Mouse (Mus musculus) forebrain, postnatal 0 days (tissue): ENCODE measurements at regions not wholly inside any gene's neighbourhood (a gene's known extent, or its start where the extent isn't known, plus 50 kb on each side); places are given as distances from the start of the nearest gene placed in this dataset.
A peak's percentile ranks its signal among the peaks of the same experiment; 100 is the strongest.

Experiments
- ATAC-seq: fragments of 200-750 bp; cut with Nextera tagmentation; 2 replicates; pipeline ENCODE4 v1.8.0; 2017; ENCODE audit warnings: mild to moderate bottlenecking, moderate library complexity
- DNase-seq: peaks from one replicate; pipeline ENCODE4 v3.0.0-alpha.2; 2015
- H3K27ac ChIP-seq: fragments of 300-500 bp; sonication (generic); 2 replicates; pipeline ENCODE4 v1.5.1; 2014; ENCODE audit warnings: low read depth, mild to moderate bottlenecking, antibody characterized with exemption, low read length, moderate library complexity, mixed read lengths
- H3K27me3 ChIP-seq: fragments of 300-500 bp; sonication (generic); 2 replicates; pipeline ENCODE4 v1.6.1; 2014; ENCODE audit warnings: mild to moderate bottlenecking, low read length, mixed read lengths; ENCODE audit not compliant: insufficient read depth
- H3K36me3 ChIP-seq: fragments of 300-500 bp; sonication (generic); 2 replicates; pipeline ENCODE4 v1.6.1; 2014; ENCODE audit warnings: mild to moderate bottlenecking, moderate library complexity; ENCODE audit not compliant: insufficient read depth
- H3K4me1 ChIP-seq: fragments of 300-500 bp; sonication (generic); 2 replicates; pipeline ENCODE4 v1.6.1; 2014; ENCODE audit warnings: antibody characterized with exemption; ENCODE audit not compliant: insufficient read depth
- H3K4me2 ChIP-seq: fragments of 300-500 bp; sonication (generic); 2 replicates; pipeline ENCODE4 v1.6.1; 2014; ENCODE audit warnings: low read depth, mild to moderate bottlenecking, moderate library complexity
- H3K4me3 ChIP-seq: fragments of 300-500 bp; sonication (generic); 2 replicates; pipeline ENCODE4 v1.5.1; 2014; ENCODE audit warnings: low read depth, low read length, mixed read lengths
- H3K9ac ChIP-seq: fragments of 300-500 bp; sonication (generic); 2 replicates; pipeline ENCODE4 v1.6.1; 2014; ENCODE audit warnings: mild to moderate bottlenecking
- H3K9me3 ChIP-seq: fragments of 300-500 bp; sonication (generic); 2 replicates; pipeline ENCODE4 v1.6.1; 2016; ENCODE audit warnings: low read length
- CTCF ChIP-seq: sonication (generic); IDR thresholded peaks from 2 replicates; pipeline ENCODE4 v1.5.1; 2016; ENCODE audit warnings: antibody characterized with exemption, control low read depth, low read depth
- WGBS: fragments of 180-500 bp; shearing (Covaris S2); extraction: QIAGEN DNeasy Blood & Tissue Kit; methylation state at CpG from one replicate; pipeline ENCODE4 v1.1.7; 2014; 5-methylcytosine and 5-hydroxymethylcytosine counted together

DNA sequence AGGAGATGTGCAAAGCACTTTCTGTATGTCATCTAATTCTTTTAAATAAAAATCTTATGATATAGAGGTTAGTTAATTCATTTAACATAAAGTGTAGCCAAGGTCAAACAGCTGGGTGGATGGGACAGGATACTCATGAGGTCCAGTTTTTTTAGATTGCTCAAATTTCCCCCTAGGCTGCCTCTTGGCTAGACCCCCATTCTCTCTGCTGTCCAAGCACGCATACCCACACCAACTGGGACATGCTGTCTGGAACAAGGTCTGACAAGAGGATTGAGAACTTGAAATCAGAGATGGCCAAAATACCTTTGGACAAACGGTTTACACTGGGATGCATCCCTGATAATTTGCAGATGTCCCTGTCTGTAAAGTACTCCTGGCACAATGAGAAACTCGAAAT, 65.0 kb upstream of the Foxn3 start:
- Histone ChIP-seq H3K4me2 (peak overlapping the region; percentile 83), H3K27me3 (no peaks in the 10 kb centered on the region), H3K4me1 (peaks cover 12% of the 10 kb centered on the region), H3K27ac (peak overlapping the region; percentile 88), H3K9me3 (no peaks in the 10 kb centered on the region), H3K36me3 (no peaks in the 10 kb centered on the region), H3K4me3 (peak overlapping the region; percentile 63), H3K9ac (peak overlapping the region; percentile 69)
- WGBS: 56% methylated on average over 3 of the region's 3 CpGs
- no peak for ATAC-seq
- TF ChIP-seq CTCF: no peak
- DNase-seq: no peak

- H3K36me3 ChIP-seq: no peaks in the 10 kb centered on the region
- peak; percentile 96 for DNase-seq
- peak overlapping the region; percentile 88 for H3K27ac ChIP-seq
- no peaks in the 10 kb centered on the region for H3K9me3 ChIP-seq
- WGBS: 2% methylated on average over 30 of the region's 30 CpGs
- peak overlapping the region; percentile 69 for H3K9ac ChIP-seq
- H3K4me2 ChIP-seq: peak overlapping the region; percentile 83
- ATAC-seq: peak; percentile 97
- no peaks in the 10 kb centered on the region for H3K27me3 ChIP-seq
- peaks cover 12% of the 10 kb centered on the region for H3K4me1 ChIP-seq
- H3K4me3 ChIP-seq: peak overlapping the region; percentile 63
- TF ChIP-seq CTCF: no peak
Observed at GRCm38 (mm10) chr12:99627898-99628231, 64.5 kb upstream of the Foxn3 start.

DNA sequence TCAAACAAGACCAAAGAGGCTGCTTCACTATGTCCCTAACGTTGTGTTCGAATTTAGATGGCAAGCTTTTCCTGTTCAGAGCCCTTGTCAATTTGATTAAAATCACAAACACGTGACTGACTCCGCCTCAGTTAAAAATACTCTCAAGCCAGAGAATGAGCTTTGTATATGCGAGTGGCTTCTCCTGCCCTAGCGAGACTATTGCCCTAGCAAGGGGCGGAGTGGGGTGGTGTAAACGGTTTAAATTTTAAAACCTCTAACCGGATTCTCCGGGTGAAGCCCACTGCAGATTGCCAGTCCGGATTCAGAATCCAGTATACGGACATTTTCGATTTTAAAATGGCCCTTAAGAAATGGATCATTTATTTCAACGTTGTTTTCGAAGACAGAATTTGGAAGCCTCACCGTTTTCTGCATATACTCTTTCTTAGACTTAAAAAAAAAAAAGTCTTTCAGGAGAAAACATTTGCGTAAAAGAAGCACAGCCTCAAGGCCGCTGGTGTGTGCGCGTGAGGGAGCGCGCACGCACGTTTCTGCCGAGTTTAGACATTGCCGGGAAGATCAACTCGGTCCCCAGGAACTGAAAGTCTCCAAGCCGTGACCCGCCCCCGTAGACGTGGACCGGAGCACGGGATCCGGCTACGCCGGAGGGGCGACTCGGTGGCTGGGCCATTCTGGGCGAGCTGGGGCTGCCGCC, 64.0 kb upstream of the Foxn3 start:
- H3K4me1 ChIP-seq: peaks cover 12% of the 10 kb centered on the region
- under 1% methylated on average over 40 of the region's 40 CpGs for WGBS
- H3K27me3 ChIP-seq: no peaks in the 10 kb centered on the region
- peak overlapping the region; percentile 83 for H3K4me2 ChIP-seq
- ATAC-seq (peak; percentile 83), DNase-seq (peak; percentile 71)
- peak overlapping the region; percentile 88 for H3K27ac ChIP-seq
- H3K9me3 ChIP-seq: no peaks in the 10 kb centered on the region
- H3K9ac ChIP-seq: peak overlapping the region; percentile 69
- H3K4me3 ChIP-seq: peak overlapping the region; percentile 63
- no peak for TF ChIP-seq CTCF
- no peaks in the 10 kb centered on the region for H3K36me3 ChIP-seq

- no peaks in the 10 kb centered on the region for H3K36me3 ChIP-seq
- H3K27ac ChIP-seq: no peak overlapping the region
- peaks cover 12% of the 10 kb centered on the region for H3K4me1 ChIP-seq
- H3K9me3 ChIP-seq: no peaks in the 10 kb centered on the region
- no peak overlapping the region for H3K4me2 ChIP-seq
- no peak overlapping the region for H3K4me3 ChIP-seq
- WGBS: 87% methylated on average over 4 of the region's 4 CpGs
- no peak for TF ChIP-seq CTCF
- ATAC-seq (no peak), DNase-seq (no peak)
- no peak overlapping the region for H3K9ac ChIP-seq
- no peaks in the 10 kb centered on the region for H3K27me3 ChIP-seq
Observed at GRCm38 (mm10) chr12:99626147-99626546, 62.8 kb upstream of the Foxn3 start.

DNA sequence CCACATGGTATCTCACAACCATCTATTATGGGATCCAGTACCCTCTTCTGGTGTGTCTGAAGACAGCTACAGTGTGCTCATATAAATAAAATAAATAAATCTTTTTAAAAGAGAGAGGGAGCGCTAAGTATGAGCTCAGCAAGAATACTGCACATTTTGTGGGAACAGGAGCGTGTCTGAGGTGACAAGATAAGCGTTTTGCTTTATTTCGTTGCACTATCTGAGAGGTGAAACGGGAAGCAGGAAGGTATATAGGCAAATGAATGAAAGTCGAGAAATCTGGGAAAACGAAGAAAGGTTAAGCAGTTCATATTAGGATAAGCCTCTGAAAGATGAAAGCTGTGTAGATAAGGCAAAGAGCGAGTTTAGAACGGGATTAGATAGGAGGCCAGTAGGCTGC, 61.7 kb upstream of the Foxn3 start:
- no peak overlapping the region for H3K9ac ChIP-seq
- H3K27me3 ChIP-seq: no peaks in the 10 kb centered on the region
- ATAC-seq: no peak
- no peak for DNase-seq
- peaks cover 12% of the 10 kb centered on the region for H3K4me1 ChIP-seq
- no peaks in the 10 kb centered on the region for H3K36me3 ChIP-seq
- no peak overlapping the region for H3K4me2 ChIP-seq
- H3K27ac ChIP-seq: no peak overlapping the region
- no peak for TF ChIP-seq CTCF
- no peaks in the 10 kb centered on the region for H3K9me3 ChIP-seq
- 91% methylated on average over 9 of the region's 9 CpGs for WGBS
- H3K4me3 ChIP-seq: no peak overlapping the region

DNA sequence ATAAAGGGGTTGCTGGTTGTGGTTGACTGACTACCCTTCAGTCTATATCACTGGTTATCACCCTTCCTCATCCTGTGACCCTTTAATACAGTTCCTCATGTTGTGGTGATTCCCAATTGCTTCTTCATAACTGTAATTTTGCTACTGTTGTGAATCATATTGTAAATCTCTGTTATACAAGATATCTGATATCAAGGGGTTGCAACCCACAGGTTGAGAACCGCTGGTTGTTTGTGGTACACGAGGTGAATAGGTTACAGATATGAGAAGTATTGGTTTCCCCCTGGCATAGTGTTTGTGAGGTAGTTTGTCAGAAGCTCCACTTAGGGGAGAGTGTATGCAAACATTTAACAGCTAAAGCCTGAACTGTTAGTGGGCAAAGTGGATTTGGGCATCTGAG, 58.9 kb upstream of the Foxn3 start:
- H3K9me3 ChIP-seq: no peaks in the 10 kb centered on the region
- no peaks in the 10 kb centered on the region for H3K27me3 ChIP-seq
- H3K36me3 ChIP-seq: no peaks in the 10 kb centered on the region
- peaks cover 6% of the 10 kb centered on the region; the same call in 1 of the 2 replicates for H3K4me1 ChIP-seq
- no peak overlapping the region for H3K4me3 ChIP-seq
- ATAC-seq (no peak), DNase-seq (no peak)
- TF ChIP-seq CTCF: no peak
- no peak overlapping the region for H3K4me2 ChIP-seq
- H3K9ac ChIP-seq: no peak overlapping the region
- H3K27ac ChIP-seq: no peak overlapping the region
- WGBS: 81% methylated on average over 2 of the region's 2 CpGs

GRCm38 (mm10) chr12:99617241-99617804, 53.9 kb upstream of the Foxn3 start:
- H3K4me3 ChIP-seq: no peak overlapping the region
- ATAC-seq: no peak
- H3K27me3 ChIP-seq: no peaks in the 10 kb centered on the region
- H3K9me3 ChIP-seq: no peaks in the 10 kb centered on the region
- H3K4me2 ChIP-seq: no peak overlapping the region
- no peak for DNase-seq
- no peak overlapping the region for H3K27ac ChIP-seq
- no peaks in the 10 kb centered on the region for H3K4me1 ChIP-seq
- H3K9ac ChIP-seq: no peak overlapping the region
- TF ChIP-seq CTCF: no peak
- WGBS: 76% methylated on average over 14 of the region's 14 CpGs
- H3K36me3 ChIP-seq: no peaks in the 10 kb centered on the region
